Mouse (Mus musculus) cortical plate, adult 2 months (tissue): ENCODE measurements at regions not wholly inside any gene's neighbourhood (a gene's known extent, or its start where the extent isn't known, plus 50 kb on each side); places are given as distances from the start of the nearest gene placed in this dataset.

Source experiments
- CTCF ChIP-seq: fragments of 200-500 bp; IDR thresholded peaks from 2 replicates; pipeline ENCODE4 v1.5.1; 2011; ENCODE audit warnings: mild to moderate bottlenecking, control low read depth, low read length; ENCODE audit not compliant: insufficient read depth; ENCODE audit errors: extremely low read depth
- POLR2A ChIP-seq: fragments of 200-500 bp; IDR thresholded peaks from 2 replicates; pipeline ENCODE4 v1.6.1; 2011; ENCODE audit warnings: mild to moderate bottlenecking, low read length, control low read depth; ENCODE audit not compliant: insufficient read depth; ENCODE audit errors: extremely low read depth

DNA sequence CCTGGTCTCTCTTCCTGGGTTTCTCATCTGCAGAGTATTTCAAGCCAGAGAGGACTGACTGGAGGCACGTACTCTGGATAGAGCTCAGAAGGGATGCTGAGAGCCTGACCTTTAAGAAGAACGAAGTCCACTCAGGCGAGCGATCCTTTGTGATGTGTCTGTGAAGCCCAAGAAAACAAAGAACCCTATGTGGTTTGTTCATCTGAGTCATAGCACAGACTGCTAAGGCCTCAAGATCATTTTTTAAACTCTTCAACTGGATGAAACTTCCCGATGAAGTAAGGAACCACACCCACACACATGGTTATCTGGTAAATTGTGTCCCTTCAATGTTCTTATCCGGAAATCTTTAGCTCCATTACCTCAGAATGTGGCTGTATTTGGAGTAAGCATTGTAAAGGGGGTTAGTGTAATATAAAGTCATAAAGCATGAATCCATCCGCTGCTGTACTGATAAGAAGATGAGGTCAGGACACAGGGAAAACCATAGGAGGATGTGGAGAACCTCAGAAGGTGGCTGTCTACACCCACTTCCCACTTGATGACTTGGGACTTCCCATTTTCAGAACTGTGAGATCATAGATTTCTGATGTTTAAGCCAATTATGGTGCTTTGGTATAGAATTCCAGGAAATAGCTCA, 247.9 kb downstream of the Klf6 start:
- TF ChIP-seq CTCF (no peak), POLR2A (no peak)
